Mouse (Mus musculus): Measurements from ENCODE around the gene Cep128.
"Not testable (repeated sequence)": the region's sequence is repeated elsewhere in the genome, so short reads cannot be mapped to it uniquely, and the experiment has no call there.

Cep128 gene

GRCm38 (mm10) chr12:91384281-91385017 is at the start of gene Cep128, which contains the start of gene Tshr:
Cep128 (minus strand) TSS chr12:91384409.
Tshr (plus strand) TSS chr12:91384563.
- peak; percentile 75 for DNase-seq (ENCODE audit: low spot score)

- no peak for DNase-seq (ENCODE audit: low spot score)
Observed at GRCm38 (mm10) chr12:91427129-91427528, 42.9 kb upstream of the Cep128 start.

GRCm38 (mm10) chr12:91426499-91426898 is 42.3 kb upstream of the Cep128 start:
- DNase-seq (ENCODE audit: low spot score), result no peak

- DNase-seq (ENCODE audit: low spot score), result no peak
Observed at GRCm38 (mm10) chr12:91423125-91423820, 39.1 kb upstream of the Cep128 start.

GRCm38 (mm10) chr12:91421272-91421671 is 37.1 kb upstream of the Cep128 start:
- no peak for DNase-seq (ENCODE audit: low spot score)

- DNase-seq (ENCODE audit: low spot score), result peak; percentile 14
Observed at GRCm38 (mm10) chr12:91418791-91419190, 34.6 kb upstream of the Cep128 start.

GRCm38 (mm10) chr12:91416828-91417227 is 32.6 kb upstream of the Cep128 start:
- no peak for DNase-seq (ENCODE audit: low spot score)

GRCm38 (mm10) chr12:91415112-91415511 is 30.9 kb upstream of the Cep128 start:
- DNase-seq (ENCODE audit: low spot score), result no peak

- DNase-seq (ENCODE audit: low spot score), result no peak
Observed at GRCm38 (mm10) chr12:91412461-91413182, 28.4 kb upstream of the Cep128 start.

- no peak for DNase-seq (ENCODE audit: low spot score)
Observed at GRCm38 (mm10) chr12:91410306-91410705, 26.1 kb upstream of the Cep128 start.

GRCm38 (mm10) chr12:91401049-91401352 is 16.8 kb upstream of the Cep128 start:
- no peak for DNase-seq (ENCODE audit: low spot score)

- DNase-seq (ENCODE audit: low spot score), result peak; percentile 12
Observed at GRCm38 (mm10) chr12:91400232-91401048, 16.2 kb upstream of the Cep128 start.

- no peak for DNase-seq (ENCODE audit: low spot score)
Observed at GRCm38 (mm10) chr12:91383516-91384264, 519 bp downstream of the Cep128 start.

GRCm38 (mm10) chr12:91369173-91369572 is 15.0 kb downstream of the Cep128 start:
- DNase-seq (ENCODE audit: low spot score), result no peak

- DNase-seq (ENCODE audit: low spot score), result no peak
Observed at GRCm38 (mm10) chr12:91353783-91354182, 30.4 kb downstream of the Cep128 start.

GRCm38 (mm10) chr12:91338656-91339055 is 45.6 kb downstream of the Cep128 start:
- DNase-seq (ENCODE audit: low spot score), result not testable (repeated sequence)

- DNase-seq (ENCODE audit: low spot score), result no peak
Observed at GRCm38 (mm10) chr12:91327527-91327926, 56.7 kb downstream of the Cep128 start.

- DNase-seq (ENCODE audit: low spot score), result no peak
Observed at GRCm38 (mm10) chr12:91326104-91326503, 58.1 kb downstream of the Cep128 start.

- DNase-seq (ENCODE audit: low spot score), result no peak
Observed at GRCm38 (mm10) chr12:91315026-91315425, 69.2 kb downstream of the Cep128 start.

- DNase-seq (ENCODE audit: low spot score), result no peak
Observed at GRCm38 (mm10) chr12:91313974-91314587, 70.1 kb downstream of the Cep128 start.

- no peak for DNase-seq (ENCODE audit: low spot score)
Observed at GRCm38 (mm10) chr12:91312591-91312990, 71.6 kb downstream of the Cep128 start.

All from urinary bladder, postnatal 10 days (tissue).